Mouse (Mus musculus): ENCODE measurements at regions not wholly inside any gene's neighbourhood (a gene's known extent, or its start where the extent isn't known, plus 50 kb on each side); places are given as distances from the start of the nearest gene placed in this dataset.

- Histone ChIP-seq H3K4me1 (ENCODE audit: control insufficient read depth, insufficient read depth, low read length) (no peaks in the 10 kb centered on the region), H3K4me3 (ENCODE audit: control insufficient read depth, low read depth, low read length) (no peak overlapping the region), H3K27me3 (ENCODE audit: control insufficient read depth, insufficient read depth, low read length) (no peaks in the 10 kb centered on the region), H3K36me3 (ENCODE audit: control insufficient read depth, insufficient read depth, low read length) (no peaks in the 10 kb centered on the region), H3K27ac (ENCODE audit: control insufficient read depth, insufficient read depth, low read depth, low read length) (no peak overlapping the region)
- no peak for TF ChIP-seq POLR2A (IDR thresholded peaks at IDR 0.05; ENCODE audit: control insufficient read depth, low read depth, low read length)
- no peak for TF ChIP-seq CTCF (IDR thresholded peaks at IDR 0.05; ENCODE audit: control insufficient read depth, insufficient read depth, insufficient replicate concordance, low read depth, low read length)
These were observed 225.9 kb upstream of the Fat1 start for GRCm38 (mm10) chr8:44709171-44709940.

- no peaks in the 10 kb centered on the region for H3K36me3 ChIP-seq (ENCODE audit: control insufficient read depth, insufficient read depth, low read length)
- no peak overlapping the region for H3K4me3 ChIP-seq (ENCODE audit: control insufficient read depth, low read depth, low read length)
- H3K27me3 ChIP-seq (ENCODE audit: control insufficient read depth, insufficient read depth, low read length), result no peaks in the 10 kb centered on the region
- TF ChIP-seq CTCF (IDR thresholded peaks at IDR 0.05; ENCODE audit: control insufficient read depth, insufficient read depth, insufficient replicate concordance, low read depth, low read length), result no peak
- TF ChIP-seq POLR2A (IDR thresholded peaks at IDR 0.05; ENCODE audit: control insufficient read depth, low read depth, low read length), result no peak
- H3K4me1 ChIP-seq (ENCODE audit: control insufficient read depth, insufficient read depth, low read length), result no peaks in the 10 kb centered on the region
- H3K27ac ChIP-seq (ENCODE audit: control insufficient read depth, insufficient read depth, low read depth, low read length), result no peak overlapping the region
These were observed 200.7 kb upstream of the Fat1 start for GRCm38 (mm10) chr8:44734577-44734976.

GRCm38 (mm10) chr8:44735801-44736200, 199.4 kb upstream of the Fat1 start:
- no peak for TF ChIP-seq CTCF (IDR thresholded peaks at IDR 0.05; ENCODE audit: control insufficient read depth, insufficient read depth, insufficient replicate concordance, low read depth, low read length)
- TF ChIP-seq POLR2A (IDR thresholded peaks at IDR 0.05; ENCODE audit: control insufficient read depth, low read depth, low read length), result no peak
- H3K4me1 ChIP-seq (ENCODE audit: control insufficient read depth, insufficient read depth, low read length), result no peaks in the 10 kb centered on the region
- H3K36me3 ChIP-seq (ENCODE audit: control insufficient read depth, insufficient read depth, low read length), result no peaks in the 10 kb centered on the region
- H3K27me3 ChIP-seq (ENCODE audit: control insufficient read depth, insufficient read depth, low read length), result no peaks in the 10 kb centered on the region
- no peak overlapping the region for H3K4me3 ChIP-seq (ENCODE audit: control insufficient read depth, low read depth, low read length)
- H3K27ac ChIP-seq (ENCODE audit: control insufficient read depth, insufficient read depth, low read depth, low read length), result no peak overlapping the region

GRCm38 (mm10) chr8:44743353-44743752, 191.9 kb upstream of the Fat1 start:
- no peak overlapping the region for H3K27ac ChIP-seq (ENCODE audit: control insufficient read depth, insufficient read depth, low read depth, low read length)
- no peak overlapping the region for H3K4me3 ChIP-seq (ENCODE audit: control insufficient read depth, low read depth, low read length)
- TF ChIP-seq CTCF (IDR thresholded peaks at IDR 0.05; ENCODE audit: control insufficient read depth, insufficient read depth, insufficient replicate concordance, low read depth, low read length) (no peak), POLR2A (IDR thresholded peaks at IDR 0.05; ENCODE audit: control insufficient read depth, low read depth, low read length) (no peak)
- no peaks in the 10 kb centered on the region for H3K36me3 ChIP-seq (ENCODE audit: control insufficient read depth, insufficient read depth, low read length)
- no peaks in the 10 kb centered on the region for H3K4me1 ChIP-seq (ENCODE audit: control insufficient read depth, insufficient read depth, low read length)
- H3K27me3 ChIP-seq (ENCODE audit: control insufficient read depth, insufficient read depth, low read length), result no peaks in the 10 kb centered on the region

- no peaks in the 10 kb centered on the region for H3K4me1 ChIP-seq (ENCODE audit: control insufficient read depth, insufficient read depth, low read length)
- no peaks in the 10 kb centered on the region for H3K27me3 ChIP-seq (ENCODE audit: control insufficient read depth, insufficient read depth, low read length)
- H3K27ac ChIP-seq (ENCODE audit: control insufficient read depth, insufficient read depth, low read depth, low read length), result no peak overlapping the region
- H3K4me3 ChIP-seq (ENCODE audit: control insufficient read depth, low read depth, low read length), result no peak overlapping the region
- H3K36me3 ChIP-seq (ENCODE audit: control insufficient read depth, insufficient read depth, low read length), result no peaks in the 10 kb centered on the region
- TF ChIP-seq CTCF (IDR thresholded peaks at IDR 0.05; ENCODE audit: control insufficient read depth, insufficient read depth, insufficient replicate concordance, low read depth, low read length), result no peak
- no peak for TF ChIP-seq POLR2A (IDR thresholded peaks at IDR 0.05; ENCODE audit: control insufficient read depth, low read depth, low read length)
These were observed 190.1 kb upstream of the Fat1 start for GRCm38 (mm10) chr8:44744991-44745658.

- Histone ChIP-seq H3K4me3 (ENCODE audit: control insufficient read depth, low read depth, low read length) (no peak overlapping the region), H3K27me3 (ENCODE audit: control insufficient read depth, insufficient read depth, low read length) (no peaks in the 10 kb centered on the region), H3K27ac (ENCODE audit: control insufficient read depth, insufficient read depth, low read depth, low read length) (no peak overlapping the region), H3K36me3 (ENCODE audit: control insufficient read depth, insufficient read depth, low read length) (no peaks in the 10 kb centered on the region), H3K4me1 (ENCODE audit: control insufficient read depth, insufficient read depth, low read length) (no peaks in the 10 kb centered on the region)
- no peak for TF ChIP-seq CTCF (IDR thresholded peaks at IDR 0.05; ENCODE audit: control insufficient read depth, insufficient read depth, insufficient replicate concordance, low read depth, low read length)
- no peak for TF ChIP-seq POLR2A (IDR thresholded peaks at IDR 0.05; ENCODE audit: control insufficient read depth, low read depth, low read length)
These were observed 176.5 kb upstream of the Fat1 start for GRCm38 (mm10) chr8:44758727-44759126.

GRCm38 (mm10) chr8:44762731-44763130, 172.5 kb upstream of the Fat1 start:
- H3K4me3 ChIP-seq (ENCODE audit: control insufficient read depth, low read depth, low read length), result no peak overlapping the region
- H3K4me1 ChIP-seq (ENCODE audit: control insufficient read depth, insufficient read depth, low read length), result no peaks in the 10 kb centered on the region
- H3K27ac ChIP-seq (ENCODE audit: control insufficient read depth, insufficient read depth, low read depth, low read length), result no peak overlapping the region
- H3K36me3 ChIP-seq (ENCODE audit: control insufficient read depth, insufficient read depth, low read length), result no peaks in the 10 kb centered on the region
- no peaks in the 10 kb centered on the region for H3K27me3 ChIP-seq (ENCODE audit: control insufficient read depth, insufficient read depth, low read length)
- no peak for TF ChIP-seq CTCF (IDR thresholded peaks at IDR 0.05; ENCODE audit: control insufficient read depth, insufficient read depth, insufficient replicate concordance, low read depth, low read length)
